Mouse (Mus musculus) liver, embryonic 14.5 days (tissue): ENCODE data around the gene Sdk1. TPM values are rescaled to one million over a fixed set of nuclear protein-coding genes. Genes with fewer than 3 reads are reported as not detected.

ENCODE experiments used
- ATAC-seq: fragments of 200-750 bp; cut with Nextera tagmentation; 2 replicates; pipeline ENCODE4 v1.8.0; 2017; ENCODE audit warnings: moderate number of reproducible peaks, mild to moderate bottlenecking, moderate library complexity; ENCODE audit not compliant: insufficient read depth
- DNase-seq, 3 experiments: peaks; one replicate each; pipeline ENCODE4 v3.0.0-alpha.2; 2012 to 2013; ENCODE audit warnings: low read depth in 3 of 3, low spot score in 3 of 3
- H3K27ac ChIP-seq: fragments of 300-500 bp; sonication (generic); 2 replicates; pipeline ENCODE4 v1.5.1; 2014; ENCODE audit warnings: moderate library complexity, mild to moderate bottlenecking, control low read depth, inconsistent platforms
- H3K27me3 ChIP-seq: fragments of 300-500 bp; sonication (generic); 2 replicates; pipeline ENCODE4 v1.6.1; 2014; ENCODE audit warnings: mild to moderate bottlenecking, low read length, moderate library complexity; ENCODE audit not compliant: control insufficient read depth, insufficient read depth
- H3K36me3 ChIP-seq: fragments of 300-500 bp; sonication (generic); replicated peaks from 2 replicates; pipeline ENCODE4 v1.6.1; 2014; ENCODE audit warnings: low read depth; ENCODE audit not compliant: control insufficient read depth, insufficient read depth
- H3K4me1 ChIP-seq, 2 experiments: fragments of 200-500 bp in 1 of 2; fragments of 300-500 bp in 1 of 2; sonication (generic) in 1 of 2; replicated peaks; 2 replicates each; pipeline ENCODE4 v1.6.1; 2012 to 2014; ENCODE audit warnings: antibody characterized with exemption in 1 of 2, inconsistent platforms in 1 of 2, low read length in 1 of 2; ENCODE audit not compliant: control insufficient read depth in 2 of 2, insufficient read depth in 2 of 2
- H3K4me2 ChIP-seq: fragments of 300-500 bp; sonication (generic); 2 replicates; pipeline ENCODE4 v1.6.1; 2014; ENCODE audit warnings: low read depth, mild to moderate bottlenecking, control low read depth, moderate library complexity
- H3K4me3 ChIP-seq, 2 experiments: fragments of 200-500 bp in 1 of 2; fragments of 300-500 bp in 1 of 2; sonication (generic) in 1 of 2; 2 replicates each; pipeline ENCODE4 v1.5.1; 2012 to 2014; ENCODE audit warnings: low read depth in 2 of 2, low read length in 2 of 2, mild to moderate bottlenecking in 2 of 2, control low read depth in 1 of 2, inconsistent platforms in 1 of 2, moderate library complexity in 1 of 2; ENCODE audit not compliant: insufficient read depth in 1 of 2
- H3K9ac ChIP-seq: fragments of 300-500 bp; sonication (generic); replicated peaks from 2 replicates; pipeline ENCODE4 v1.6.1; 2014; ENCODE audit warnings: mild to moderate bottlenecking, control low read depth, moderate library complexity
- H3K9me3 ChIP-seq: fragments of 300-500 bp; sonication (generic); 2 replicates; pipeline ENCODE4 v1.6.1; 2016; ENCODE audit warnings: low read length, mixed read lengths; ENCODE audit not compliant: control insufficient read depth
- CTCF ChIP-seq: IDR thresholded peaks from 2 replicates; pipeline ENCODE4 v1.5.1; 2016; ENCODE audit warnings: antibody characterized with exemption, low read depth, control low read depth
- EP300 ChIP-seq: IDR thresholded peaks from 2 replicates; pipeline ENCODE4 v1.6.1; 2016; ENCODE audit warnings: antibody characterized with exemption, low read depth
- WGBS: fragments of 180-500 bp; shearing (Covaris S2); extraction: QIAGEN DNeasy Blood & Tissue Kit; methylation state at CpG from one replicate; pipeline ENCODE4 v1.1.7; 2014; ENCODE audit not compliant: insufficient replicate concordance; 5-methylcytosine and 5-hydroxymethylcytosine counted together
- polyA plus RNA-seq, 2 experiments: library from polyadenylated mRNA; depleted of rRNA in 1 of 2; stranded (reverse) in 1 of 2; unstranded in 1 of 2; fragments of >200 nt; fragmentation: Nextera tagmentation in 1 of 2; extraction: Ambion mirVana in 1 of 2; gene quantifications; 2 replicates each; pipeline versions ENCODE4 v1.2.1 to v1.2.3; 2012 to 2014

Gene Sdk1
- polyA plus RNA-seq, 2 experiments = 0.01 to 0.25 TPM

- ATAC-seq = no peak
- H3K9me3 ChIP-seq = no peaks in the 10 kb centered on the region
- H3K4me2 ChIP-seq = no peak overlapping the region
- no peaks in the 10 kb centered on the region for H3K4me1 ChIP-seq
- H3K36me3 ChIP-seq = no peaks in the 10 kb centered on the region
- H3K27ac ChIP-seq = no peak overlapping the region
- 43% methylated on average over 4 of the region's 4 CpGs for WGBS
- DNase-seq = no peak
- no peak overlapping the region for H3K4me3 ChIP-seq
- TF ChIP-seq CTCF = no peak
- no peak for TF ChIP-seq EP300
- H3K9ac ChIP-seq = no peak overlapping the region
- no peaks in the 10 kb centered on the region for H3K27me3 ChIP-seq
Observed at GRCm38 (mm10) chr5:142127779-142128178, 886.5 kb downstream of the Sdk1 start.

DNA sequence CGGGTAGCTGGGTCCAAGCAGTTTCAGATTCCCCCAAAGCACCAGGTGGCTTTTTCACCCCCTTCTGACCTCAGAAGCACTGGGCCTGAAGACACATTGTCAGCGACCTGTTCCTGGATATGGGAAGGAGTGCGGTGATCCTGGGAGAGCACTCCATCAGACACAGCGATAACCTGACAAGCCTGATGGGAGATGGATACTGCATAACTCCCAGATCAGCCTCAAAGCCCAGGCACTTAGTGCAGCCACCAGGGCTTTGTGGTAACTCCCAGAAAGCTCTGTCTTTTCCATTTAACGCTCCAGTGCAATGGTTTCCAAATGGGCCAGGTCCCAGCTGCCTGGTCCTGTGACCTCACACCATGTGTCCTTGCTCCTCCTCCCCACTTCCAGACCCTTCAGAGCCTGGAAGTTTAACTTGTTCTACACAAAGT, 886.9 kb downstream of the Sdk1 start:
- Histone ChIP-seq H3K4me3 (no peak overlapping the region), H3K36me3 (no peaks in the 10 kb centered on the region), H3K4me1 (no peaks in the 10 kb centered on the region), H3K27ac (no peak overlapping the region), H3K4me2 (no peak overlapping the region), H3K27me3 (no peaks in the 10 kb centered on the region), H3K9me3 (no peaks in the 10 kb centered on the region), H3K9ac (no peak overlapping the region)
- 50% methylated on average over 5 of the region's 5 CpGs for WGBS
- TF ChIP-seq EP300 (no peak), CTCF (no peak)
- ATAC-seq = no peak
- no peak for DNase-seq

DNA sequence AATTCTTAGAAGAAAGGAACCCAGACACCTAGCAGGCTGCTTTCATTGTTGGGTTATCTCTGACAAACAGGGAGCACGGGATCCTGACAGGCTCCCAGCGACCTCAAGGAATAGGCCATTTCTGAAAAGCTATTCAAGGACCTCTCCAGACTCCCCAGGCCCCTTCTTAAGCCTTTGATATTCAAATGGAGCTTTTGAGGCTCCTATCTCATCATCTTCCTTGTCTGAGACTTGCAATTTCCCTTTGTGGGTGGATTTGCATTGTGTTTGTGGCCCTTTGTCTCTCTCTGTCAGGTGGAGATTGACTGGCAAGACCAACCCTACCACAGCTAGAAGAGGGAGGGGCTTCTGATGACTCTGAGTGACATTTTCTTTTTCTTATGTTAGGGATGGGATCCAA, 888.7 kb downstream of the Sdk1 start:
- Histone ChIP-seq H3K27me3 (no peaks in the 10 kb centered on the region), H3K36me3 (no peaks in the 10 kb centered on the region), H3K4me3 (no peak overlapping the region), H3K4me1 (no peaks in the 10 kb centered on the region), H3K27ac (no peak overlapping the region), H3K9ac (no peak overlapping the region), H3K4me2 (no peak overlapping the region), H3K9me3 (no peaks in the 10 kb centered on the region)
- no peak for ATAC-seq
- 0% methylated on average over 2 of the region's 2 CpGs for WGBS
- no peak for DNase-seq
- TF ChIP-seq CTCF = no peak
- TF ChIP-seq EP300 = no peak

DNA sequence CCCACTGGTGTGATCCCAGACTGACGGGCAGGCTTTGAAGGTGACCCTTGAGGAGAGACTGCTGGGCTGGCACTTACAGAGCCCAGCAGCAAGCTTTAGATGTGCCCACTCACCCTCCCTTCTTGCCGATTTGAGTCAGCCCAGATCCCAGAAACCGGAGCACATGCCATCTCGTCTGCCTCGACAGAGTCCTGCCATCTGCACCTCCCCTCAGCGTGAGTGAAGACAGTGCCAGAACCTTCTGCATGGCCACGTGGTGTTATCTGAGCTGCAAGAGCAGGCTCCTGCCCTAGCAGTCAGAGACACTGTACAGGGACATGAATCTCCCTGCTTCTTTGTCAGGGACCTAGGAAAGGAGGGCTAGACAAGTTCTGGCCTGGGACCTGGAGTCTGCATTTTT, 898.7 kb downstream of the Sdk1 start:
- no peak overlapping the region for H3K27ac ChIP-seq
- no peaks in the 10 kb centered on the region for H3K9me3 ChIP-seq
- H3K4me2 ChIP-seq = no peak overlapping the region
- no peaks in the 10 kb centered on the region for H3K27me3 ChIP-seq
- no peak for TF ChIP-seq EP300
- no peak overlapping the region for H3K9ac ChIP-seq
- H3K36me3 ChIP-seq = no peaks in the 10 kb centered on the region
- ATAC-seq (no peak), DNase-seq (no peak)
- H3K4me1 ChIP-seq = no peaks in the 10 kb centered on the region
- no peak overlapping the region for H3K4me3 ChIP-seq
- WGBS = 51% methylated on average over 7 of the region's 7 CpGs

DNA sequence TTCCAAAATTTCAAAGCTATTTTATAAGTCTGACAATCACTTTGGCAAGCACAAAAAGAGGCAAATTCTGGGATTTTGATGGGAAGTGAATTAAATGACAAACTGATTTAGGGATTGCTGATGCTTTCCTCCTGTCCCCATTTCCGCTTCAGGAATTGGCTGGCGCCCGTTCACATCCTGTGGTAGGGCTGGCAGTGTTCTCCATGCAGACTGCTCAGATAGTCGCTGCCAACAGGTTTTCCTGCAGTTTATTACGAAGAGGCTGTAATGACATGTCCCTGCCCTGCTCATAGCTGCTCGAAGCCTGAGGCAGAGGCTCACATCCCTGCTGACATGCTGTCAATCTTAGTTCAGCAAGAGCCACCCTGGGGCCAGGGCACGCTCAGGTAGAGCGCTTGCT, 908.3 kb downstream of the Sdk1 start:
- DNase-seq = no peak

DNA sequence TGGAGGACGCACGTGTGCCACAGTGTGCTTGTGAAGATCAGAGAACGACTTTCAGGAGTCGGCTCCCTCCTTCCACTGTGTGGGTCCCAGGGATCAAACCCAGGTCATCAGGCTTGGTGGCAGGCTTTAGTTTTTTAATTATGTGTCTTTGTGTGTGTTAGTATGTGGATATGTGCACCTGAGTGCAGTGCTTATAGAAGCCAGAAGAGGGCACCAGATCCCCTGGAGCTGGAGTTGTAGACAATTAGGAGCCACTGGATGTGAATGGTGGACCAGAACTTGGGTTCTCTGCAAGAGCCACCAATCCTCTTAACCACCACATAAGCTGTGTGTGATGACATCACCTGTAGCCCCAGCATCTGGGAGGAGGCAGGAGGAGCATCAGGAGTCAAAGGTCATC, 909.5 kb downstream of the Sdk1 start:
- Histone ChIP-seq H3K27me3 (no peaks in the 10 kb centered on the region), H3K36me3 (no peaks in the 10 kb centered on the region), H3K4me2 (no peak overlapping the region), H3K4me1 (no peaks in the 10 kb centered on the region), H3K4me3 (no peak overlapping the region), H3K9me3 (no peaks in the 10 kb centered on the region), H3K27ac (no peak overlapping the region), H3K9ac (no peak overlapping the region)
- WGBS = 62% methylated on average over 4 of the region's 4 CpGs
- DNase-seq = no peak
- no peak for TF ChIP-seq EP300
- peak; percentile 32 for TF ChIP-seq CTCF
- no peak for ATAC-seq

More for the DNA sequence above, 908.3 kb downstream of the Sdk1 start:
- 66% methylated on average over 8 of the region's 8 CpGs for WGBS
- Histone ChIP-seq H3K9ac (no peak overlapping the region), H3K36me3 (no peaks in the 10 kb centered on the region), H3K4me3 (no peak overlapping the region), H3K27me3 (no peaks in the 10 kb centered on the region), H3K4me1 (no peaks in the 10 kb centered on the region), H3K4me2 (no peak overlapping the region), H3K9me3 (no peaks in the 10 kb centered on the region), H3K27ac (no peak overlapping the region)
- no peak for TF ChIP-seq CTCF
- no peak for TF ChIP-seq EP300
- ATAC-seq = no peak
